Mouse (Mus musculus): ENCODE data around the gene Rbm12.

DNA sequence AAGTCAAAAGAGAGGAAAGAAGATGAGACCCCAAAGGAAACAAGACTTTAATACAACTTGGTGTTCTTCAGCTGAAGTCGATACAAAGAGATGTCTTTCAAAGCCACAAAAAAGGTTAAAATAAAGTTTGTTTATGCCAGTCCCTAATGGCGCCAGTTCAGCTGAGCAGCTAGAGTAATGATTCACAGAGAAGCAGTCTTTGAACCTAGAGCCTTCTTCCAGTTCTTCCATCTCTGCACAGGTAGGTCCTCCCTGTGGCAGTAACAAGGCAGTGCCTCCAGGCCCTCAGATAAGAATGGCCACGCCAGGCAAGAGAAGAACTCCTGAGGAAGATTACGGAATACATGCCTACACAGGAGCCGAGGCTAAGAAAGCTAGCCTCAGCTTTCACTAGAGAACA lies 12.0 kb upstream of the Rbm12 start:
- TF ChIP-seq CTCF (IDR thresholded peaks at IDR 0.05; ENCODE audit: insufficient read depth, low read depth, low read length), result no peak
- no peak for TF ChIP-seq POLR2A (IDR thresholded peaks at IDR 0.05; ENCODE audit: insufficient read depth, low read depth, low read length)
